Mouse (Mus musculus) left cerebral cortex, postnatal 36 days (tissue): Measurements from ENCODE around the gene Tceal6. TPM values are rescaled to one million over a fixed set of nuclear protein-coding genes. Genes with fewer than 3 reads are reported as not detected.
"Not testable (repeated sequence)": the region's sequence is repeated elsewhere in the genome, so short reads cannot be mapped to it uniquely, and the experiment has no call there.

Experiments
- DNase-seq, 2 experiments: peaks; one replicate each; pipeline ENCODE4 v3.0.0; 2021 to 2022; ENCODE audit warnings: low spot score in 2 of 2, mixed read lengths in 1 of 2
- intact Hi-C: fragments of 180-260 bp; cut with DNase I; formaldehyde crosslinking; loops from one replicate; pipeline ENCODE4 v1.15.1; 2025
- total RNA-seq, 2 experiments: library from RNA; stranded (reverse); gene quantifications; 2 replicates each; pipeline ENCODE4 v1.2.3; 2021

Gene Tceal6
- 100 to 1,000 TPM; 103 to 115 TPM for total RNA-seq

GRCm38 (mm10) chrX:135210436-135211221, at the start of gene Tceal6:
Gene Tceal6 (minus strand): TSS chrX:135210687.
- intact Hi-C loops, result no loop called here

GRCm38 (mm10) chrX:135209773-135210435, 583 bp downstream of the Tceal6 start:
- DNase-seq, result peak in 1 of 2 experiments; percentile 10
- intact Hi-C loops, result not testable (repeated sequence)

More at GRCm38 (mm10) chrX:135210436-135211221, at the start of gene Tceal6:
- peak; percentile 28 for DNase-seq

GRCm38 (mm10) chrX:135189924-135190323, 20.6 kb downstream of the Tceal6 start:
- DNase-seq, intact Hi-C loops: not testable (repeated sequence)

- DNase-seq, intact Hi-C loops: not testable (repeated sequence)
Observed at GRCm38 (mm10) chrX:135188661-135189060, 21.8 kb downstream of the Tceal6 start.

GRCm38 (mm10) chrX:135177532-135177931, 33.0 kb downstream of the Tceal6 start, which contains the start of gene Gm15023:
Gene Gm15023 (minus strand): TSS chrX:135177632.
- intact Hi-C loops, DNase-seq: not testable (repeated sequence)

Other genes starting within 250 kb of the Tceal6 start
- not detected for gene Nxf2, start 245.9 kb downstream of the Tceal6 start, total RNA-seq
- gene Zmat1, start 201.5 kb downstream of the Tceal6 start, total RNA-seq, result 10 to 100 TPM in 1 of 2 experiments, 1 to 10 TPM in 1; 8.9 to 10.3 TPM
- gene Gm15023, start 33.1 kb downstream of the Tceal6 start, total RNA-seq, result not detected
- gene Pramel3, start 91.6 kb upstream of the Tceal6 start, total RNA-seq, result not detected
- not detected for gene Gm5128, start 162.6 kb upstream of the Tceal6 start, total RNA-seq
- not detected for gene Gm7903, start 223.1 kb upstream of the Tceal6 start, total RNA-seq